Mouse (Mus musculus) heart, adult 2 months (tissue): ENCODE results near the gene Trpm5.

Source experiments
- CTCF ChIP-seq: fragments of 200-600 bp; IDR thresholded peaks from 2 replicates; pipeline ENCODE4 v1.8.1; 2022; ENCODE audit warnings: antibody characterized with exemption, mild to moderate bottlenecking, moderate library complexity
- POLR2A ChIP-seq: fragments of 200-500 bp; IDR thresholded peaks from 2 replicates; pipeline ENCODE4 v1.6.1; 2011; ENCODE audit warnings: mild to moderate bottlenecking, low read depth, low read length, control low read depth; ENCODE audit not compliant: insufficient read depth

DNA sequence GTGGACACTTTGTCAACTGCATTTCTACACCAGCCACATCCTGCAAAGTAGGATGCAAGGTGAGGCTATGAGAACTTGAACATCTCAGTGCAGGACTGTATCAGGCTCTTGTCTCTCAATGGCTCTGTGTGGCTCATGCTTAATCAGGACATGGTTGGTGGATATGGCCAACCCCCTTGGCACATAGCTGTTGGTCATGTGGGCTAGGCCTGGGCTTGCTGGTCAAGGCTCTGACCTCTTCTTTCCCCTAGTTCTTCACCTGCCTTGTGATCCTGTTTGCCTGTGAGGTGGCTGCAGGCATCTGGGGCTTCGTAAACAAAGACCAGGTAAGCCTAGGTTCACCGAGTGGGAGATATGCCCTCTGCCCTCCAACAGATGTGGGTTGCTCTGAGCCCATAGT, 28.8 kb downstream of the Trpm5 start:
- TF ChIP-seq CTCF, result no peak
- TF ChIP-seq POLR2A, result no peak
